Mouse (Mus musculus): ENCODE measurements around the gene Scimp.

DNA sequence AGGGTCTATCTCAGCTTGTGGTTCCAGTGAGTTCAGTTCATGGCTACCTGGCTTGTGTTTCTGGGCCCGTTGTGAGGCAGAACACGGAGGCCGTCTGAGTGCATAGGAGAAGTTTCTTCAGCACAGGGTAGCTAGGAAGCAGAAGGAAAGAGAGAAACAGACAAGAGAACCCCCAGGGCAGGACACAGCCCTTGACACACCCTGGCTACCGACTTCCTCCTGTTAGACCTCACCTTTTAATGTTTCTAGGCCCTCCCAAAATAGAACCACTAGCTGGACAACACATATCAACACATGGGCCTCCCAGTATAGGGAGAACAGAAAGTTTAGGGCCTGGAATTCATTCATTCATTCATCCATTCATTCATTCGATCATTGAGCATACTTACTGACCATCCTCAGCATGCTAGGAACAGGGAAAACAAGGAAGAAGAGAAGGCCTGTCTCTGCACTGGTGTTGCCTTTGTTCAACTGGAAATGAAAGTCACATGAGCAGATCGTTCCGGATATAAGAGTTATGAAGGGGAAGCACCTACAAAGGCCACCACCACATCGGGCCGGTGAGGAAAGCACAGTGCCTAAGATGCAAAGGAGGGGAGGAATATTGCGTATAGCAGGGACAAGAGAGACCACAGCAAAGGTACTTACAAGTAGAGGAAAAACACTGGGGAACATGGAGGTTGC is 23.3 kb downstream of the Scimp start:
- TF ChIP-seq CTCF (IDR thresholded peaks at IDR 0.05; ENCODE audit: low read depth, low read length) (no peak), GATA1 (IDR thresholded peaks at IDR 0.05; ENCODE audit: borderline replicate concordance, low read length) (no peak), TAL1 (conservative IDR thresholded peaks at IDR 0.05; ENCODE audit: low read depth, low read length) (no peak), POLR2AphosphoS5 (IDR thresholded peaks at IDR 0.05; ENCODE audit: insufficient replicate concordance, low read depth, low read length) (no peak)
